Mouse (Mus musculus): ENCODE measurements around the gene Rwdd1. TPM values are rescaled to one million over a fixed set of nuclear protein-coding genes. Genes with fewer than 3 reads are reported as not detected.

The Rwdd1 gene
- total RNA-seq (2012; rRNA removed), result 106 and 149 TPM in 2 replicates

DNA sequence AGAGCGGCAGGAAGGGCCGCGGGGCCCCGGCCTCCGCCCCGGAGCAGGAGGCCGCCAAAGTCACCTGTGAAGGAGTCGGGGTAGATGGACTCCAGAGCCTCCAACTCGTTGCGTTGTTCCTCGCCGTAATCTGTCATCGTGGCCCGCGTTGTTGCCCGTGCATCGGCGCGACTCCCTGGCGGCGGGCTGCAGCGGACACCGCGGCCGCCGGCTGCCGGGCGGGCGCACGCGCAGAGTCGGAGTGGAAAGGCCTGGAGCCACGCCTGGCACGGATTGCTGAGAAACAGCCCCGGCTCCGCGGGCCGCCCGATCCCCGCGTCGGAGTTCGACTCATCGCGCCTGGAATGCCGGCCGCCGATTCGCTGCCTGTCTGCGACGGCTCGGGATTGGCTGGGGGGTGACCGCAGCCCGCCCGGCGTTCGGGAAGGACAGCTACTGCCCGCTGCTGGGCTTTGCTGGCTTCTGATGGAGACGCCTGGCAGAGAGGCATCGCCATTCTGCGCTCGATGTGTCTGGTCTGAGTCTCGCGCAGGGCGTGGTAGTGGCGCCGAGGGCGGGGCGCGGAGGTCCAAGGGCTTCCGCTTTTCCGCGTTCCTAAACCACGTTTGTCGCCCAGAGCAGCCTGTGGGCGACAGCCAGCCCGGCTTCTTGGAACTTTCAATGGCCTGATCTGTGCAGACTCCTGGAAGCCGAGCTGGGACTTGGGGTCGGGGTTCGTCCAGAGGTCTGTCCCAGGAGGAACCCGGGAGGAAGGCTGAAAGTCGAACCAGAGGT is at the start of gene Rwdd1:
Gene Rwdd1, minus strand, starts transcription at position 323 of the 774 bp plus-strand sequence.
- Histone ChIP-seq H3K4me1 (ENCODE audit: control insufficient read depth in 2 of 2, insufficient read depth in 2 of 2, low read length in 2 of 2, poor library complexity in 1 of 2) (peaks cover 3 to 6% of the 10 kb centered on the region in 2 experiments; a peak in 2 of 4 replicates), H3K27ac (ENCODE audit: insufficient read depth, low read depth, low read length, poor library complexity, severe bottlenecking) (peak within 1 kb of the TSS; percentile 85), H3K9ac (ENCODE audit: insufficient read depth, low read depth, low read length, poor library complexity, severe bottlenecking) (peak within 1 kb of the TSS; percentile 93), H3K4me3 (ENCODE audit: insufficient read depth in 1 of 2, low read depth in 1 of 2, low read length in 2 of 2, poor library complexity in 1 of 2, severe bottlenecking in 1 of 2) (peak within 1 kb of the TSS; percentile 91 to 96), H3K36me3 (ENCODE audit: control insufficient read depth, insufficient read depth, low read length, poor library complexity, severe bottlenecking) (no peaks in the 10 kb centered on the region), H3K9me3 (ENCODE audit: control insufficient read depth, insufficient read depth, low read depth, low read length) (no peaks in the 10 kb centered on the region)
- peak; percentile 83 for DNase-seq (ENCODE audit: low read depth, low spot score)
- in situ Hi-C loops (cut with MboI; ENCODE audit: low sequenced_read_pairs in 2 of 2, unreplicated experiment in 2 of 2), result loop anchor here in 1 of 2 experiments (10.0 kb wide), 1 partner anchor 305 kb away; no protein-coding TSS in a partner anchor
- TF ChIP-seq ZNF384 (IDR thresholded peaks at IDR 0.05; ENCODE audit: low read depth, low read length), result no peak
- peak; percentile 56 for TF ChIP-seq HCFC1 (IDR thresholded peaks at IDR 0.05; ENCODE audit: borderline replicate concordance, insufficient read depth, low read length)
- TF ChIP-seq CHD2 (IDR thresholded peaks at IDR 0.05; ENCODE audit: low read depth, low read length), result peak; percentile 44; the same call in 1 of the 2 replicates

GRCm38 (mm10) chr10:34066591-34066990 is 47.2 kb upstream of the Rwdd1 start:
- in situ Hi-C loops (cut with MboI; ENCODE audit: low sequenced_read_pairs in 2 of 2, unreplicated experiment in 2 of 2), result no loop called here
- Histone ChIP-seq H3K4me3 (ENCODE audit: insufficient read depth in 1 of 2, low read depth in 1 of 2, low read length in 2 of 2, poor library complexity in 1 of 2, severe bottlenecking in 1 of 2) (no peak overlapping the region), H3K9me3 (ENCODE audit: control insufficient read depth, insufficient read depth, low read depth, low read length) (no peaks in the 10 kb centered on the region), H3K9ac (ENCODE audit: insufficient read depth, low read depth, low read length, poor library complexity, severe bottlenecking) (no peak overlapping the region), H3K4me1 (ENCODE audit: control insufficient read depth in 2 of 2, insufficient read depth in 2 of 2, low read length in 2 of 2, poor library complexity in 1 of 2) (no peaks in the 10 kb centered on the region), H3K36me3 (ENCODE audit: control insufficient read depth, insufficient read depth, low read length, poor library complexity, severe bottlenecking) (no peaks in the 10 kb centered on the region), H3K27ac (ENCODE audit: insufficient read depth, low read depth, low read length, poor library complexity, severe bottlenecking) (no peak overlapping the region)
- TF ChIP-seq ZC3H11A (IDR thresholded peaks at IDR 0.05; ENCODE audit: borderline replicate concordance, low read depth, low read length) (no peak), ZNF384 (IDR thresholded peaks at IDR 0.05; ENCODE audit: low read depth, low read length) (no peak), MAFK (IDR thresholded peaks at IDR 0.05; ENCODE audit: insufficient read depth, low read depth, low read length) (no peak), CHD2 (IDR thresholded peaks at IDR 0.05; ENCODE audit: low read depth, low read length) (no peak), HCFC1 (IDR thresholded peaks at IDR 0.05; ENCODE audit: borderline replicate concordance, insufficient read depth, low read length) (no peak)
- peak; percentile 28 for DNase-seq (ENCODE audit: low read depth, low spot score)

- no peak overlapping the region for H3K9ac ChIP-seq (ENCODE audit: insufficient read depth, low read depth, low read length, poor library complexity, severe bottlenecking)
- in situ Hi-C loops (cut with MboI; ENCODE audit: low sequenced_read_pairs in 2 of 2, unreplicated experiment in 2 of 2), result no loop called here
These were observed 34.6 kb upstream of the Rwdd1 start for GRCm38 (mm10) chr10:34053987-34054386.

GRCm38 (mm10) chr10:34044210-34044609 is 24.8 kb upstream of the Rwdd1 start, which contains the start of gene Calhm4:
Gene Calhm4, minus strand, starts transcription at chr10:34044310.
- DNase-seq (ENCODE audit: low read depth, low spot score), result no peak
- in situ Hi-C loops (cut with MboI; ENCODE audit: low sequenced_read_pairs in 2 of 2, unreplicated experiment in 2 of 2), result loop anchor here in 1 of 2 experiments (25.0 kb wide), 1 partner anchor 293 kb away; no protein-coding TSS in a partner anchor
- Histone ChIP-seq H3K9ac (ENCODE audit: insufficient read depth, low read depth, low read length, poor library complexity, severe bottlenecking) (no peak within 1 kb of the TSS), H3K4me1 (ENCODE audit: control insufficient read depth in 2 of 2, insufficient read depth in 2 of 2, low read length in 2 of 2, poor library complexity in 1 of 2) (no peaks in the 10 kb centered on the region), H3K27ac (ENCODE audit: insufficient read depth, low read depth, low read length, poor library complexity, severe bottlenecking) (no peak within 1 kb of the TSS), H3K9me3 (ENCODE audit: control insufficient read depth, insufficient read depth, low read depth, low read length) (no peaks in the 10 kb centered on the region), H3K4me3 (ENCODE audit: insufficient read depth in 1 of 2, low read depth in 1 of 2, low read length in 2 of 2, poor library complexity in 1 of 2, severe bottlenecking in 1 of 2) (no peak within 1 kb of the TSS), H3K36me3 (ENCODE audit: control insufficient read depth, insufficient read depth, low read length, poor library complexity, severe bottlenecking) (no peaks in the 10 kb centered on the region)
- TF ChIP-seq HCFC1 (IDR thresholded peaks at IDR 0.05; ENCODE audit: borderline replicate concordance, insufficient read depth, low read length), result no peak
- TF ChIP-seq ZNF384 (IDR thresholded peaks at IDR 0.05; ENCODE audit: low read depth, low read length), result no peak
- no peak for TF ChIP-seq ZC3H11A (IDR thresholded peaks at IDR 0.05; ENCODE audit: borderline replicate concordance, low read depth, low read length)
- no peak for TF ChIP-seq CHD2 (IDR thresholded peaks at IDR 0.05; ENCODE audit: low read depth, low read length)
- TF ChIP-seq MAFK (IDR thresholded peaks at IDR 0.05; ENCODE audit: insufficient read depth, low read depth, low read length), result no peak

More at GRCm38 (mm10) chr10:34053987-34054386, 34.6 kb upstream of the Rwdd1 start:
- H3K4me1 ChIP-seq (ENCODE audit: control insufficient read depth in 2 of 2, insufficient read depth in 2 of 2, low read length in 2 of 2, poor library complexity in 1 of 2), result no peaks in the 10 kb centered on the region
- no peak overlapping the region for H3K4me3 ChIP-seq (ENCODE audit: insufficient read depth in 1 of 2, low read depth in 1 of 2, low read length in 2 of 2, poor library complexity in 1 of 2, severe bottlenecking in 1 of 2)
- no peaks in the 10 kb centered on the region for H3K9me3 ChIP-seq (ENCODE audit: control insufficient read depth, insufficient read depth, low read depth, low read length)
- TF ChIP-seq HCFC1 (IDR thresholded peaks at IDR 0.05; ENCODE audit: borderline replicate concordance, insufficient read depth, low read length) (no peak), ZNF384 (IDR thresholded peaks at IDR 0.05; ENCODE audit: low read depth, low read length) (no peak), MAFK (IDR thresholded peaks at IDR 0.05; ENCODE audit: insufficient read depth, low read depth, low read length) (no peak), CHD2 (IDR thresholded peaks at IDR 0.05; ENCODE audit: low read depth, low read length) (no peak)
- DNase-seq (ENCODE audit: low read depth, low spot score), result no peak
- no peaks in the 10 kb centered on the region for H3K36me3 ChIP-seq (ENCODE audit: control insufficient read depth, insufficient read depth, low read length, poor library complexity, severe bottlenecking)
- H3K27ac ChIP-seq (ENCODE audit: insufficient read depth, low read depth, low read length, poor library complexity, severe bottlenecking), result no peak overlapping the region

All from ES-E14 (cell line).